Mouse (Mus musculus): Measurements from ENCODE around the gene Ptprk.

Ptprk gene

DNA sequence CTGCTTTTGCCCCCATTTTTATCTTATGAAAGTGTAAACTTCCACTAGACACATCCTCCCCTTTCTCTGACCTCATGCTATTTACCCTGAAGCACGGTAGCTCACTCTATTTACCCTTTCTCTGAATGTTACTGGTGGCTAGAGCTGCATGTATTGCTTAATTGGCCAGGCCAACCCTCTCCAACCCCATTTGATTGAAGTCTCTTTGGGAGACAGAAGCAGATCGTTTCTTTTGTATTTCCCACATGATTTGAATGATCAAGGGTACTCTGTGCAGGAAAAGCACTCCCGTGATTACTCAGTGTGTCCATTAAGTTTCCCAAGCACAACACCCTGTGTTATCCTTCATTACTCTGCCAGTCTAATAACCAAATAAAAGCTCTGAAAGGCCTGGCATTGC, 348.0 kb downstream of the Ptprk start:
- no peak for DNase-seq (ENCODE audit: low read depth)

GRCm38 (mm10) chr10:28425371-28425770, 350.8 kb downstream of the Ptprk start:
- no peak for DNase-seq (ENCODE audit: low read depth)

- DNase-seq (ENCODE audit: low read depth), result no peak
Observed at GRCm38 (mm10) chr10:28436084-28436483, 361.5 kb downstream of the Ptprk start.

DNA sequence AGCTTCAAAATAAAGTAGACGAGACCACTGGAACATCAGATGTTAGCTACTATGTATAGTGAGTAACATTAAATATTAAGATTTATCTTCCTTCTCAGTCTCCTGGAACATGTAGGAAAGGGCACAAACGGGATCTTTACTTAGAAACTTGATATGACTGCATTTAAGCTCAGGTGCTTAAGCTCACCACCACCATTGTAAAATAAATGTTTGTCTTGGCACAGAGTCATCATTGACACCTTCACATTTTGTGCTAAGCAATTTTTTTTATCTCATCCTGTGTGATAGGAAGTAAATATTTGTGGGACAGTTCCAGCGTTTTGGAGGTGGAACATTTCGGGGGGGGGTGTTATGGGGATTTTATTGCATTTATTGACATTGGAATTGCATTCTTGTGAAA, 375.2 kb downstream of the Ptprk start:
- no peak for DNase-seq (ENCODE audit: low read depth)

DNA sequence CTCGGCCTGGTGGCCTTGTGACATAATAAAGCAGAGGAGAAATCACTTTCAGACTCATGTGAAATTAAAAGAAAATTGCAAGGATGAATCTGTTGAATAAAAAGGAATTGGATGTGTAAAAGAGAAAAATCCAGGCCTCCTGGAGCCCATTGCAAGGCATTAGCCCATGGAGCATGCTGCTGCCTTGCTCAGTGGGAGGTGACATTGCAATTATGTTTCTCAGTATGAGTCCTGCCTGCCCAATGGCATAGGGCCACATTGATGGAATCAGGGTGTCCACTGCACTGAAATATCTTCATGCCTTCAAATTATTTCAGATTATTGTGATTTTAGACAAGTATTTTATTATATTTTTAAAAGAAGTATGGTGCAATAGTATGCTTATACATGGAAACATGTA, 376.0 kb downstream of the Ptprk start:
- no peak for DNase-seq (ENCODE audit: low read depth)

DNA sequence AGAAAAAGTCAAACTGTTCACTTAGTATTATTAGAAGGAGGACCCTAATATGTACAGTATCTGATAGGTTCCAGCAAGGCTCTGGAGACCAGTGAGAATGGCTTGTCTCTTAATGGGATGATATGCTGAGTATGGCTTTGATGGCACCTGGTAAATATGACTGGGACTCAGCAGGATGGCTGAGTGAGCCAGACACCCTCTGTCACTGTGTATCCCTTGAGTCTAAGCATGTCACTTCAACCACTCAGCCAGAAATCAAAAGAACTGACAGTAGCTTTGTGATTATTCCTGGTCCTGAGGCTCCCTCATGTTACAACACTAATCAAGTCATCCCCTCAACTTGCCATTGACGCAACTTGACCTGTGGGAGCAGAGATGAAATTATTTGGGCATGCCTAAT, 383.4 kb downstream of the Ptprk start:
- no peak for DNase-seq (ENCODE audit: low read depth)

DNA sequence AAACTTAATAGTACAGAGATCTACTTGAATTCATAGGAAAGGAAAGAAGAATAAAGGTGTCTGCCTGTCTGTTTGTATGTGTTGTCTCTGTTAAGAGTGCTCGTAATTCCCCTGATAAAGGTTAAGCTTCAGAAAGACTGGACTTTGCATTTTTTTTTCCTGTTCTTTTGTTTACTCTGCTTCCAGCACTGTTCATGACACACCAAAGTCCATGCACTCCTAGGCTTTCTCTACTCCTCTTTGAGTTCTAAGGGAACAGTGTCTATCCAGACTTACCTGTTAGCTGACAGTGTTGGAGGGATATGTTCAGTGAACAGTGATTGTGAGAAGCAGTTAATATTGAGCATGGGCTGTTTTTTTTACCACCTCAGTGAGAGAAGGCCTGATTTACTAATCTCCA, 385.3 kb downstream of the Ptprk start:
- DNase-seq (ENCODE audit: low read depth), result no peak

- DNase-seq (ENCODE audit: low read depth), result no peak
Observed at GRCm38 (mm10) chr10:28463706-28464105, 389.1 kb downstream of the Ptprk start.

DNA sequence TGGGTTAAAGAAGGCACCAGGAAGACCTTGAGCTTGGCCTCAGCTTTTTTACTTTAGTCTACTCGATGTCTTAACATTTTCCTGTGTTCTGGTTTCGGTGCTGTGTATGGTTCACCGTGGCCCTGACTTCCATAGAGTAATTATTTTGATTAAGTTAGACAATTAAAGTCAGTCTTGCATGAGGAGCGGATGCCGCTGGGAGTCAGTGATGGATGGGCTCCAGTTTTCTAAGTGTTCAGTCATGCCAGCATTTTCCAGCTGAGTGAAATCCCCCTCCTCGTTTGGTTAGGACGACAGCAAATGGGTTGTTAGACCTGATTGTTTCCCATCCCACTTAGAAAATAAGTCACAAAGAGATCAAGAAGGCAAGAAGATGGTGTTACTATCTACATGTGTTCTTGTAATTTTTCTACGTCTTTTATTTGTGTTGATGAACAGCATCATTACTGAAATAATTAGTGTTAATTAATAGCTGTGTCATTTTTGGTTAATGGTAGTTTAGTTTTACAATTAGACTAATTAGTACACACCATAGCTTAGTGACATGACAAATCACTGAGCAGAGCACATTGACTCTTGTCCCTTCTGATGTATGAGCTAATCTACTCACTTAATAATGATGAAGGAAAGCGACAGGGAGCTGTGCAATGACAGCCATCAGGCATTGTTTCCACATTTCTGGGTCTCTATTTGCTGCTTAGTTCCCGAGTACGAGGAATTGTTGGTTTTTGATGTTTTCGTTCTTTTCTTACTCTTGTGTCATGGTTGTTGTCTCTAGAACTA, 390.3 kb downstream of the Ptprk start:
- DNase-seq (ENCODE audit: low read depth), result no peak

GRCm38 (mm10) chr10:28485574-28485973, 411.0 kb downstream of the Ptprk start:
- DNase-seq (ENCODE audit: low read depth), result peak; percentile 77

DNA sequence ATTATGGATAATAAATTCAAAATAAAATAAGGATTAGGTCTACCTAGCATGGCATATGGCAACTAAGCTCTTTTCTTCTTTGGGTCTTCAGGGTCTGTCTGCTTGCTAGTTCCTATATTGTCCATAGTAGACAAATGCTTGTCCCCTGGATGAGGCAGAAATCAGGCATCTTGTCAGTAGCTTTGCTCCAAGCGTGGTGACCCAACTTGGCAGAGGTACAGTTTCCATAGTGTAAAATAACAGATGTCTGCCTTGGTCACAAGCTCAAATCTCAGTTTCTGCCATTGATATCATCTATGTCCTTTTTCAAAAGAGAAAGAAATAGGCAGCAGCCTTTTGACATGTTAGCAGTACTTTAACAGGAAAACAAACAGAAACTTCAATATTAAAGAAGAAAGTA, 416.4 kb downstream of the Ptprk start:
- no peak for DNase-seq (ENCODE audit: low read depth)

DNA sequence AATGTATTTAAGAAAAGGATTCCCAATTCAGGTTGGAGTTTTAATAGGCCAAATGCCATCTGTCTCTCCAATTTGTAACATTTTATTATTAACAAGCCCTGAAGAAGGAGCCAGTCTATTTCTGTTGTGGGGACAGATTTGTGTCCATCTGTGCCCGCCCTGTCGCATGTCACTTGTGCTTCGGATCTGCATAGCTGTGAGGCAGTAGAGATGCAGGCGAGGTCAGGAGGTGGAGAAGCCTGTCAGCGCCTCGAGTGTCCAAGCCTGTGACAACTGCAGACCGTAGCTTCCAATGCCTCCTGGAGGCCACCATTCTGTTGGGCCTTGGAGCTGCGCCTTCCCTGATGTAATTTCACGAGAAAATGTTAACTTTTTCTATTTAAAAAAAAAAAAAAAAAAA, 417.6 kb downstream of the Ptprk start:
- DNase-seq (ENCODE audit: low read depth), result no peak

DNA sequence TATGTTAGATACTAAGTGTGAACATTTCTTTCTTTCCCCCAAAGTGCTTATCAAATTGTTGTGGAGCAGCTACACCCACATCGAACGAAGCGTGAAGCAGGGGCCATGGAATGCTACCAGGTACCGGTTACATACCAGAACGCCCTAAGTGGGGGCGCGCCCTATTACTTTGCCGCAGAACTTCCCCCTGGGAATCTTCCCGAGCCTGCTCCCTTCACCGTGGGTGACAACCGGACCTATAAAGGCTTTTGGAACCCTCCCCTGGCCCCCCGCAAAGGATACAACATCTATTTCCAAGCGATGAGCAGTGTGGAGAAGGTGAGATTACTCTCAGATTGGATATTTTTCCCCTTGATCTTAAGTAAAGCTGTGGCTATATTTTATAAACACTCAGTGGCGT, 418.2 kb downstream of the Ptprk start:
- no peak for DNase-seq (ENCODE audit: low read depth)

GRCm38 (mm10) chr10:28493271-28493861, 418.7 kb downstream of the Ptprk start:
- DNase-seq (ENCODE audit: low read depth), result no peak

GRCm38 (mm10) chr10:28497791-28498190, 423.2 kb downstream of the Ptprk start:
- no peak for DNase-seq (ENCODE audit: low read depth)

- DNase-seq (ENCODE audit: low read depth), result no peak
Observed at GRCm38 (mm10) chr10:28498504-28498903, 423.9 kb downstream of the Ptprk start.

DNA sequence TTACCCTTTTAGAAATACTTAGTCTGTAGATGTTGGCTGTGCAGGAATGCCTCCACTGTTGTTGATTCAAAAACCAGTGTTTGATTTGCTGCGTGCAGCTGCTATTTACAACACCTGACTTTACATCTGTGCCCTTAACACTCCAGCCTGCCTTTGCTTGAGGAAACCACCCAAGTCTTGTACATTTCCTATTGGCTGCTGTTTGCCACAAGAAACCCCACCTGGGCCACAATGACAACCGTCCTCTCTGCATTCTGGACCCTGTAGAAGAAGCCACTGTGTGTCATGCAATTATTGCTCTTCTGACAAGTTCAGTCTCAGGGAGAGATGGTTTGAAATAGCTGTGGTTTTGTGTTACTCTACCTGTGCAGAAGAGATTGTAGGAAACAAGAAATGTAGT, 439.0 kb downstream of the Ptprk start:
- peak; percentile 29 for DNase-seq (ENCODE audit: low read depth)

- DNase-seq (ENCODE audit: low read depth), result peak; percentile 73
Observed at GRCm38 (mm10) chr10:28516147-28516546, 441.5 kb downstream of the Ptprk start.

DNA sequence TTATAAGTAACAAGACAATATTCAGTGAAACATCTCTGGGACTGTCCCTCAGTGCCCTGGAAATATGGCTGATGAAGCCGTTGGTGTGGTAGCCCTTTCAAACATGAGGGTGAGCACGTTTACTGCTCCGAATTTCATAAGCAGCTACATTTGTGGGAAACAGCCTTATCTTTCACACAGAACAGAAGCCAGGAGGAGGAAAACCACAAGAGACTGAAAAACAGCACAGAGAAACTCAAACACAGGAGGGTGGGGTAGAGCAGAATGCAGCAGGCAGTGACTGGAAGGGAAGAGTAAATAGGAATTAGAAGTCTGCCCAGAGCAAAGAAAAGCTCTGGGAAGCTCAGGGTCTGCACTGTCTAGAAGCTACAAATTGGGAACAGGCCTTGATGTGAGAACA, 443.7 kb downstream of the Ptprk start:
- DNase-seq (ENCODE audit: low read depth), result peak; percentile 64

DNA sequence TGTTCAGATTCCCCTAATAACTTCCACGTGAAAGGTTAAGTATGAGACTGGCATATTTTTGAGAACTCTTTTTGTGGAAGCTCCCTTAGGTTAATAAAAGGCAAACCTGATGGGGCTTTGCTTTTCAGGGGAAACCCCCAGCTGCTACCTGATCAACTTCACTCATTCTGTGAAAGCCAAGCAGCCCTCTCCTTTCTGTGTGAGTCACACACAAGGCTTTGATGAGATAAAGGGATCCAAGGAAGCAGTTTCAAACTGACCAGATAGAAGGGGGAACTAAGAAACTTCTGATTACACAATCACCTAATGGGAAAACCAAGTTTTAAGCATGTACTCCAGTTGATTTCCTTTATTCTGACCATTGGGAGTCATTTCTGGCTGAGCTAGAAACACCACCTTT, 445.2 kb downstream of the Ptprk start:
- peak; percentile 62 for DNase-seq (ENCODE audit: low read depth)

GRCm38 (mm10) chr10:28523992-28524735, 449.5 kb downstream of the Ptprk start:
- no peak for DNase-seq (ENCODE audit: low read depth)

DNA sequence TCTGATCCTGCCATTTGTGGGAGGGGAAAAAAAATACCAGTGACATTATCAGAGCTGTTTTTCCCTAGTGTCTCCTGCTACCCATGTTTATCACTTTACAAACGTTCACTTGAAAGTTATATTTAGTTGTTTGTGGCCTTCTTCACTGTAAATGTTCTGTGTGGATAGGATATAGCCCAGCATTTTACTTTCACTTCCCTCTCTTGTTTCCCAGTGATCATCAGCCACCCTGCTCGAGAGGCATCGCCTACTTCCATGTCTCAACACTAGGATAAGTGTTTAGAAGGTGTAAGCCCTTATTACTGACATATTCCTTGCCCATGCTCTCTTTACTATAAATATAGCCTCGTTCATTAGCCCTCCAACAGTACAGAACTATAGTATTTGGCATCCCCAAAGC, 466.0 kb downstream of the Ptprk start:
- no peak for DNase-seq (ENCODE audit: low read depth)

GRCm38 (mm10) chr10:28542754-28543153, 468.1 kb downstream of the Ptprk start:
- DNase-seq (ENCODE audit: low read depth), result no peak
